Mouse (Mus musculus): ENCODE measurements around the gene Hoxc8.

Hoxc8 gene

DNA sequence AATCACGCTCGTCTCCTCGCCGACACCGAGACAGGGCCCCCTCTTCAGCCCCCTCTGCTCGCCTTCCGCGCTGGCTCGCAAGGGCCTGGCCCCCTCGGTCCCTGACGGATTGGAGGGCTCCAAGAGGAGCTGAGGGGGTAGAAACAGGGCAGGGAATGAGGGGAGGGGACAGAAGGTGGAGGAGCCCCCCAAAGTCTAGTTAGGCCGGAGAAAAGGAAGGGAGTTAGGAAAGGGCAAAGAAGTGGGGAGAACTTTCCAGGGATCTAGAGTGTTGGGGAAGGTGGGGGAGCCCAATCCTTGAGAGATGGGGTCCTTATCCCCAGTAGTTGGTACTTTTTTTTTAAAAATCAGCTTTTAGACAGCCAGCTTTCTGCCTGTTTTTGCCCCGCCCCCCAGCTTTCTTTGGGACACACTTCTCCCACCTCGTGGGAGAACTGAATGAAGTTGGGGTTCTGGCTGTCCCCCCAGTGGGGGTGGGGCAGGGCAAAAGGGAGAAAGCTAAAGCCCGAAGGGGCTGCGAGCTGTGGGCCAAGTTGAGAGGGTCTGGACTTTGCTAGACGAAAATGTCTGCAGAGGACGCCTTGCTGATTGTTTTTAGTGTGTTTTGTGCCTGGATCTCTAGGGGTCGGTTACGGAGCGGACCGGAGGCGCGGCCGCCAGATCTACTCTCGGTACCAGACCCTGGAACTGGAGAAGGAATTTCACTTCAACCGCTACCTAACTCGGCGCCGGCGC is 19.9 kb downstream of the Hoxc8 start:
- no peak for DNase-seq (ENCODE audit: low spot score)

DNA sequence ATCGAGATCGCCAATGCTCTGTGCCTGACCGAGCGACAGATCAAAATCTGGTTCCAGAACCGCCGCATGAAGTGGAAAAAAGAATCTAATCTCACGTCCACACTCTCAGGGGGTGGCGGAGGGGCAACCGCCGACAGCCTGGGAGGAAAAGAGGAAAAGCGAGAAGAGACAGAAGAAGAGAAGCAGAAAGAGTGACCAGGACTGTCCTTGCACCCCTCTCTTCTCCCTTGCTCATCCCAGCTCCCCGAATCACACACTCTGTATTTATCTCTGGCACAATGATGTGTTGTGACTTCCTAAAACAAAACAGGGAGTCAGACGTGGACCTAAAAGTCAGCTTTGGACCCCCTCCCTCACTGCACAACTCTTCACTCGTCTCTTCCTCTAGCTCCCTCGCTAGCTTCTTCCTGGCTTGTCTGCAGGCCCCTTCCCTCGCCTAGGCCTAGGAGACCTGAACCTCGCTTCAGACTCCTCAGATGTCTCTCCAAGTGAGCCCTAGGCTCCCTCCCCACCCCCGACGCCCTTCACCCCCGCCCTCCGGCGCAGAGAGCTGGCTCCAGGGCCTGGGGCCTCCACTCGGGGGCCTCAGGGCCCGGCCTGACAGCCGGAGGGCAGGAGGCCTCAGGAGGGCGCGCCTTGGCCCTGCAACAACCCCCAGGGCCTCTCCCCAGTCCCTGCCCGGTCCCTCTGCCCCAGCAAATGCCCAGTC is 20.6 kb downstream of the Hoxc8 start:
- DNase-seq (ENCODE audit: low spot score): no peak

DNA sequence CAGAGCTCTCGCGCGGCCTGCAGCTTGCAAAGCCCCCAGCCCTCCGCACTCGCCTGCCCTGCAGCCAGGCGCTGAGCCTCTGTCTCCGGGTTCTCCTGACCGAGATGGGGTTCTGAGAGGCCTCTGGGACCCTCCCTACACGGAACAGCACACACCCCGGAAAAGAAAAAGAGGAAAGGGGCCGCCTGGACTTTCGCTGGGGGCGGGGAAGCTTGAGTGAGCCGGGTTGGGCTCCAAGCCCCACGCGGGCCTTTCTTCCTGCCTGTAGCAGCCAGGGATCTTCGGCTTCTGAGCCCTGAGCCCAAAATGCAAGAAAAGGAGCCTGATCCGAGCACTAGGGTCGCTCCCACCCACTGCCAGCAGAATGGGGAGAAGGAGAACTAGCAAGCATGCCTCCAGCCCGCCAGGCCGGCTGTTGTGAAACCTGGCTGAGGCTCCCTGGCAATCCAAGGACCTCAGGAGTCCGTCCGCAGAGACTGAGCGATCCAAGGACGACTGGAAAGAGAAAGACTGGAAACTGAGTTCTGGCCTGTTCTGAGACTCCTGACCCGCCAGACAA is 21.6 kb downstream of the Hoxc8 start:
- no peak for DNase-seq (ENCODE audit: low spot score)

DNA sequence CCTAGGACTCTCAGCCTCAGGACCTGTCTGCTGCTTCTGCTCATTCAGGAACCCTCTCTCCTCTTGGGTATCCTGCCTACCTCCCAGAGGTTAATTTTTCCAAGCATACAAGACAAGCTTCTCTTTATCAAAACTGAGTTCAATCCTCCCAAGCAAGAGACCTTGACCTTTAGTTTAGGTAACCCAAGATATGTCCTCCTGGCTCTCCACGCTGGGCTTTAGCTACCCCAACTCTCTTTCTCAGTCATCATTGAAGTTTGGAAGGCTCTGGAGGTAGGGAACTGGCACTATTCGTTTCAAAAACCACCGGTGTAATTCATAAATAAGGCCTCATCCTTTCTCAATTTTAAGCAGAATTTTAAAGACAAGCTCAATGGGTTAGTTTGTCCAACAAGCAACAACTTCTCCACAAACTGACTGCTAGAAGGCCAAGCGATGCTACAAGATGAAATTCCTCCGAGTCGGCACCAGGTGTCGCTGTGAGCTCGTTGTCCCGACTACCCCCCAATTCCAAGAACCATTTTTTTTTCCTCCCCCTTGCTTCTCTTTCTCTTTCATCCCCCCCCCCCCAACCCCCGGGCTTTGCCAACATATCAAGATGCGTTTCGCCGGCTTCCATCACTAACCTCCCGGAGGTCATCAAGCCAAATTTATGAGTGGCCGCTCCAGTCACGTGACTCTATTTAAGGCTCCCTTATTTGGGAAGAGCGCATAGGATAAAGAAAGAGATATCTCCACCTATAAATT is 23.0 kb downstream of the Hoxc8 start:
- DNase-seq (ENCODE audit: low spot score): no peak

DNA sequence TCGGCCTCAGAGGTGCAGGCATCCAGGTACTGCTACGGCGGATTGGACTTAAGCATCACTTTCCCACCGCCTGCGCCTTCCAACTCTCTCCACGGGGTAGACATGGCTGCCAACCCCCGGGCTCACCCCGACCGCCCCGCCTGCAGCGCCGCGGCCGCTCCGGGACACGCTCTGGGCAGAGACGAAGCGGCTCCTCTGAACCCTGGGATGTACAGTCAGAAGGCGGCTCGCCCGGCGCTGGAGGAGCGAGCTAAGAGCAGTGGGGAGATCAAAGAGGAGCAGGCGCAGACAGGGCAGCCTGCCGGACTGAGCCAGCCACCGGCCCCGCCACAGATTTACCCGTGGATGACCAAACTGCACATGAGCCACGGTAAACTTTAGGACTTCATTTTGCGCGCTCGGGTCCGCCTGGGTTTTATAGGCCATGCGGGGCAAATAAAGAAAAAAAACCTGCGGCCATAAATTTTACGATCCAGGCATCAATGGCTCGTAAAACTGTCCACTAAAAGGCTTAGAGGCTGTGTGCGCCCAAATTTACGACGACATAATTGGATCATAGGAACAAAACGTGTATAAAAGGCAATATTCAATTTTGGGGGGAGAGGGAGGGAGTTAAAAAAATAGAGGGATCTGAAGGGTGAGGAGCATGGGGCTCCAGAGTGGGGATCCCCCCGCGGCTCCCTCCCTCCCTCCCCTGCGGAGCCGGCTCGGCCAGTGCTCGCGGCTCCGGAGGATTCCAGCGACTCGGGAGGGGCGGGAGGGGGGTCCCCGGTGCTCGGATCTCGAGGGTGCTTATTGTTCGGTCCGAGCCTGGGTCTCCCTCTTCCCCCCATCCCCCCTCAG is 24.0 kb downstream of the Hoxc8 start:
- no peak for DNase-seq (ENCODE audit: low spot score)

DNA sequence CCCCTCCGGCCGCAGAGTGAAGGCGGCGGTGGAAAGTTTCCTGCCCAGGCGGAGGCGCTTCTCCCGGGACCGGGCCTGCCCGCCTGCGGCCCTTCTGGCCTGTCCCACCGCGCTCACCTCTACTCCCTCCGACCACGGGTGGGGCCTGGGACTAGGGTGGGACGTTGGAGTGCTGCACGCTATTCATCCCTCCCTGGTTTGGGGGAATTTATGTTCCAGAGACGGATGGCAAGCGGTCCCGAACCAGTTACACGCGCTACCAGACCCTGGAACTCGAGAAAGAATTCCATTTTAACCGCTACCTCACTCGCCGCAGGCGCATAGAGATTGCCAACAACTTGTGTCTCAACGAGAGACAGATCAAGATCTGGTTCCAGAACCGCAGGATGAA is 24.6 kb downstream of the Hoxc8 start:
- no peak for DNase-seq (ENCODE audit: low spot score)

DNA sequence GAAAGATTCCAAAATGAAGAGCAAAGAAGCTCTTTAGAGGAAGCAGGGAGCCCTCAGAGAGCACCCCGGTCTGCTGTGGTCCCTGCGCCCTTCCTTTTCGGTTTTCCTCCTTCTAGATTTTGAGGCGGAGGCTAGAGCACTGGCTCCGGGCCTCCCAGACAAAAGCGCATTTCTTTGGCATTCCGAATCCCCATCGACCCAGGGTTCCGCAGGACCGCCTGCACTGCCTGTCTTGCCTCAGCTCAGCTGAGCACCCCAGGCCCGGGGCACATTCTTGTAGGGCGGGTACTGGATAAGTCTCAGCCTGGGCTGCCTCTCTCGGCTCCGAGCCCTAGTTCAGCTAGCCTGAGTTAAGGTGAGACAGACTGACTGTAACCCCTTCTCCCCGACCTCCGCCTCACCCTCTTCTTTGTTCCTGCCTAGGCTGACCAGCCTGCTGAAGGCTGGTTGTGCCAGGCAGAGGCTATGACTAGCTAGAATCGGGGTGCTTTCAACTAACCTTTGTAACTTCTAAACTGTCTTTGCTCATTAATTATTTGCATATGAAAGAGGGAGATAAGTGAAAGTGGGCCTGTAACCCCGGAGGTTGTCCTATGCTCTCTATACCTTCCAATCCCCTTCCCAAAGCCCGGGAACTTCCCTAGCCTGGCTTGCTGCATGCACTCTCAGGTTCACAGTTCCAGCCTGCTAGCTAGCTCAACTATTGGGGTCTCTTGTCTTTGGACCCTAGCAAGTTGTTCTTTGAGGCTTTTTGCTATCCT is 25.2 kb downstream of the Hoxc8 start:
- DNase-seq (ENCODE audit: low spot score): no peak

DNA sequence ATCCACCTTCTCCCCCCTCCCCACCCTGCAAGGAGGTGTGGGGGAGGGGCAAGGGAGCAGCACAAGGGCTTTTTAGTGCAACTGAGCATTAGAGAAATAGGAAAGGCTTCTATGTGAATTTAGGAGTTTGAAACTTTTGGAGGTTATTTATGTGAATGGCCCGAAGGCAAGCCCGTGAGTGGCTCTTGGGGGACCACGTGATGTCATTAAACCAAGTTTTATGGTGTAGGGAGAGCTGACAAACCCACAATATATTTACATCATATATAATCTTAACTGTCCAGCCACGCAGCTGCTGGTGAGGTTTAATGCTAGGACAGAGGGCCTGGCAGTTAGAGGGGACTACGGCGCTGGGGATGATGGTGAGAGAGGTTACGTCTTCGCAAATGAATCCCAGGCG is 28.2 kb downstream of the Hoxc8 start, which contains the start of gene Hoxc4:
Hoxc4 (plus strand) TSS at position 299 of the 400 bp plus-strand sequence.
- DNase-seq (ENCODE audit: low spot score): no peak

DNA sequence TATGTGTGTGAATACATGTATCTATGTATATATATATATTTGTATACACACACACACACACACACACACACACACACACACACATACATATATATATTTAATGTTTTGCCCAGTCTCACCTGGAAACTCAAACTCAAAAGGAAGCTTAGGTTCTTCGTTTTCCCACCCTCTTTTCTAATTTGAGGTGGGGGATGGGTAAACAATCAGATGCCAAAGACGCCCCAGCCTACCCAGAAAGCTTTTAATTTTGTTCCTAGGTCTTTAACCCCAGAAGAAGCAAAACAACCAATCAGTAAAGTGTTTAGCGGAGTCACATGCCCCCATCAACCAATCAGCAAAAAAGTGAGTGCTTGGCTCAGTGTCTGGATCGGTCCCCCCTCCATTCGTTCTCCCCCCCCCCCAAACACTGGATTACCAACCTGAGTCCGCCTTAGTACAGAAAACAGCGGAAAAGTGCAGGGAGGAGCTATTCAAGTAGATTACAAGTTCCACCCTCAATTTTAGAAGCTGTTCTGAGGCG is 30.6 kb downstream of the Hoxc8 start:
- no peak for DNase-seq (ENCODE audit: low spot score)

DNA sequence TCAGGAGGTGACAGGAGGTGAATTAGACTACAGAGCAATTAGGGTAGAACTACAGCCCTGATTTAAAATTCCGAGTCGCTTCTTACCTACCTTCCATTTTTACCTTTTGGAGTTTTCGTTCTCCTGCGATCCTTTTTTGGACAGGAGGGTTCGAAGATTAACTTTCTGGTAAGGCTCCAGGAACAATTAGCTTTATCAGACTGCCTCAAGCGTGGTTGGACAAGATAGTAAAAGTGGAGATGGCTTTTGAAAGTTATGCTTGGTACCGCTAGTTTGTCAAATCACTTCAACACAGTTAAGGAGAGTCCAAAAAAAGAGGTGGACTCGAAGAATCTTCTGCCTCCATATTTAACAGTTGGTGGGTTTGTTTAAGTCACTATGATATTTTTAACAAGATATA is 31.1 kb downstream of the Hoxc8 start:
- DNase-seq (ENCODE audit: low spot score): no peak

DNA sequence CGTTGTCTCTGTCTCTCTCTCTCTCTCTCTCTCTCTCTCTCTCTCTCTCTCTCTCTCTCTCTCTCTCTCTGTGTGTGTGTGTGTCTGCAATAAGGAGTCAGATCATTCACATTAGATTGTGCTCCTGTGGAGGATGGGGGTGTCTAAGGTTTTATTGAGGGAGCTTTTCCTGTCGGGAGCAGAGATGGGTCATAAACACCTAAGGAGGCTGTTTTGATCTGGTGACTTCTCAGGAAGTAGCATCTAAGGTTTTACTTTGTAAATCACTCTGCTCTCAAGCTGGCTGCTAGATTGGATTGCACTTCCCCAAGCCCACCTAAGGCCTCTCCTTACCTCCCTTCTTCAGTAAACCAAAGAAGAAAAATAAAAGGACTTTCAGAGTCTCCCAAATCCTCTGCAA is 33.7 kb downstream of the Hoxc8 start:
- no peak for DNase-seq (ENCODE audit: low spot score)

DNA sequence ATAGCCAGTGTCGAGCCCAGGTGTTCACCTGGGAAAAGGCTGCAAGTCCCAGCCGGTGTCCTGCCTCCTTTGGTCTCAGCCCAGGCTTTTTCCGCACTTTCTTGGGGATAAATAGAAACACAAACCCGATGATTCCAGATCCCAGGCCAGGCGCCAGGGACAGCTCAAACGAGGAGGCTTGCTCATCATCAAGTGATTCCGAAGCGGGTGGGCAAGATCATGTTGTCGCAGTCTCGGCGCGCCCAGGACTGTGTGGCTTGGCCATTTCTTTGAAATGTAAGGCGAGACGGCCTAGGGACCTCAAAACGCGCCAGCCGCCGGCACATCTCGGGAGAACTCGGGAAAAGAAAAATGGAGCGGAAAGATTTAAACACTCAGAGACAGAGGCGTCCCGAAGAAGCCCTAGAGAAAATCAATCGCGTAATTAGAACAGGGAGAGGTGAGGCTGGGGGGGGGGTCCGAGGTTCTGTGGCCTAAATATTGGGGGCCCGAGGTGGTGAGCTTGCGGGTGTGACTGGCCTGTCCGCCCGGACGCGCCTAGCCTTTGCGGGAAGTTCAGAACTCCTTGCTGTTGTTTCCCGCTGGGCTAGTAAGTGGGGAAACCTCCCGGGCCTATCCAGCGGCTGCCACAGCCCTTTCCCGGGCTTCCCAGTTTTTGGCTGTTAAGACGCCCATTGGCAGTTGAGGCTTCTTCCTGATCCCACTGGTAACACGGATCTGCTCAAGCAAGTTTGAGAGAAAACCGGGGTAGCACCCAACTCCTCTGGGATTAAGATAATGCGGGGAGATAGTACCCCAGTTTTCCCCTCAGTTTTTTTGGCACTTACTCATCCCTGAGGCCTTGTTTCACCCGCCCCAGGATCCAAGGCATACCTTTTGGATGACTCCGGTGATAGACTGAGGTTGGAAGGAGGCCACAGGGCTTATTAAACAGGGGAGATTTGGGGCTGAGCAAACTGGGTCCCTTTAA is 37.1 kb downstream of the Hoxc8 start:
- no peak for DNase-seq (ENCODE audit: low spot score)

DNA sequence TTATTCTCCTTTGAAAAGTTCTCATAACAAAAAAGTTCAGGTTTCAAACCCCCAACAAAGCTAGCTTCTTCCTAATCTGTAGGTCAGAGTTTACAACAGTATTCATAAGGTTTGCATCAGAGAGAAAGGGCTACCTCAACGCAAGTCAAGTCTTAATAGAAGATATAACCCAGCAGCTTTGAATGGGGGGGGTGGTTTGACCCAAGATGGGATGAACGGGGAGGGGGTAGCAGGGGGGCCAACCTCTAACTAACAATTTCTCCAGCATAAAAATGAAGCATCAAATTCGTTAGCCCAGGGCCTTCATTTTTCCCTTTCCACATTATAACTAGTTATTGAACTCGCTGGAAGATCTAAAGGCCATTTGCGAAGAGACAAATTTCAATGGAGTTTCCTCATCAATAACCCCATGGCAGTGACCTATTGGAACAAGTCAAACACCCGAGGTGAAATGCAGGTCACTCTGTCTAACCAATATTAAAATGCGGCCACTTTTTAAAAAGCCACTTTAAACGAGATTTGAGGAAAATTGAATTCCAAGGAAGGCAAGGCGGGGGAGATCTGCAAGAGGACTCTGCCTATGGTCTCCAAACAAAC is 38.6 kb downstream of the Hoxc8 start:
- DNase-seq (ENCODE audit: low spot score): no peak

DNA sequence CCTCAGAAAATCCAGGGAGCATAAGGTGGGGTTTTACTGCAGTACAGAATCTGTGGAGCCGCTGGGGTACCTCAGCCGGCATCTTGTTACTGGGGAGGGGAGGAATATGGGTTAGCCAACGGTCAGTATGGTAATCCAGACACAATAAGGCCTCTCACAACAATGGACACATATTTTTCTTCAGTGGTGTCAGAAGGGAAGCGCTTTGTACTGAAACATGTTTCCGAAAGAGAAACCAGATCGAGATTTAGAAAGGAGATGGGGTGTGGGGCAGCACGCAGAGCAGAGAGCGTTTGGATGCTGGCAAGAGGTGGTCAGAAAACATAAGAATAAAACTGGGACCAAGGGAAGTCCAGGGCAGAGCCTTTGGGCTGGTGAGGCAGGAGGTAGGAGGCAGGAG is 39.7 kb downstream of the Hoxc8 start:
- DNase-seq (ENCODE audit: low spot score): no peak

DNA sequence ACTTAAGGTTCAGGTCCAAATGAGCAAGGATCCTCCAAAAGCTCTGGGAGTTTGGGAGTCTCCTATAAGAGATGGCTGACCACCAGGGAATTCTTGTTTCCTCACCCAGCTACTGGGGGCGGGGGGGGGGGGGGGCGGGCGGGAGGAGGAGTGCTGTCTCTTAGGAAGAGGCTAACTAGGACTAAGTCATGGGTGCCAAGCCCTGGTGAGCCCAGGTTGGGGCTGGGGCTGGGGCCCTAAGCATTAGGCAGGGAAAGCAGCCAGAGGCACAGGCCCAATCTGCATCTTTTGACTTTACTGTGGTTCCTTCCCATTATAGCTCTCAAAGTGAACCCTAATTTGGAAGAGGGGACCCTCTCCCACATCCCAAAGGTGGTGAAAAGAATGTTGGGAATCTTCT is 41.8 kb downstream of the Hoxc8 start:
- no peak for DNase-seq (ENCODE audit: low spot score)

DNA sequence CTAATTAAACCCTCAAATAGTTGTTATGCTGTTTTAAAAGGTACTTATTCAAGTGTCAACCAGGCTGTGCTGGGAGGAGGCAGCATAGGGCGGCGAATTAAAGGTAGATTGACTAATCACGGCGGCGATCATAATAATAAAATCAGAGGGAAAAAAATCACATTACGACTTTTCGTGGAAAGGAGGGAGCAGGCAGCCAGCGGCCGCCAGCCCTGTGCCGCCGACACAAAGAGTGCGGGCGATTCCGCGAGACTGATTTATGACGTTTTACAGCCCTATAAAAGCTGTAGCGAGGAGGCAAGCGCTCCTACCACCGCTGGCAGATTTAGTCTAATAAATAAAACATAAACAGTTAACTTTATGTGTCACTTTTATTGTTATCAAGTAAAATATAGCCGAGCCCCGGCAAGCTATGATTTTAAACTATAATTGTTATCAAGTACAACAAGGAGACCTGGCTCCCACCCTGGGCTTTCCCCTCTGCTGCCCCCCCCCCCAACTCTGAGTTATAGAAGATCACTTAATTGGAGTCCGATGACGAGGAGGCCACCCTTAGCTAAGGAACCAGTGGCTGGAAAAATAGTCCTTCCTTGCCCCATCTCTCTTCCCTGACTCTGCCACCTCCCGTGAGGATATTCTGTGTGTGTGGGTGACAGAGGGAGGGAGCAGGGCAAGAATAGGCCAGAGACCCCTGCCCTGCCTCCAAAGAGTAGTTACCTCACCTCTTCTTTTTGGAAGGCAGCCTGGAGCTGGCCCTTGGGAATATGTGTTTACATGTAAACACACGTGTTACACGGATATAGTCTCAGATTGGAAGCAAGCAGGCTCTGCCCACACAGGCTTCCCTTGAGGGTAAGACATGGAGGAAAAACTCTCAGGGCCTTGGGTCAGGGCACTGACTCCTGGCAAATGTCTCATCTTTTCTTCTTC is 42.5 kb downstream of the Hoxc8 start:
- no peak for DNase-seq (ENCODE audit: low spot score)

DNA sequence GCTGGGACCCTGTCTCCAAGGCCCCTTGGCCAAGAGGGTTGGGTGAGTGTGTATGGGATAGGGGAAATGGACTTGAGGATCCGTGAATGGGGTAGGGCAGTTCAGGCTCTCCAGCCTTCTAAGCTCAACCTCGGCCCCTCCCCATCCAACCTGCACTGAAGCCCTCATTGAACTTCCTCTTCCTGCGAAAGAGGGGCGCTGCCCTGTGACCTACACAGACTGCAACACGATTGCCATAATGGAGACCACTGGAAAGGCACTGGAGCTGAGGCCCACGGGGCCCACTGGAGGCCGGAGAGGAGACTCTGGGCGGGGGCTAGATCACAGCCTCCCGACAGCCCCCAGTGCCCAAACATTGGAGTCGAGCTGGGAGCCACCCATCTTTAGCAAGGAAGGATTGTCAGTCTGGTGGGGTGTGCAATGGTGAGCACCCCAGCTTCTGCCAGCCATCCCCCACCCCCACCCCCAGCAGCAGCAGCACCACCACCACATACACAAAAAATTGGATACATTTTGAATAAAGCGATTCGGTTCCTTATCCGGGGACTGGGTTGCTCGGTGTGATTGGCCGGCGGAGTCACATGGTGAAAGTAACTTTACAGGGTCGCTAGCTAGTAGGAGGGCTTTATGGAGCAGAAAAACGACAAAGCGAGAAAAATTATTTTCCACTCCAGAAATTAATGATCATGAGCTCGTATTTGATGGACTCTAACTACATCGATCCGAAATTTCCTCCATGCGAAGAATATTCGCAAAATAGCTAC is 43.8 kb downstream of the Hoxc8 start:
- DNase-seq (ENCODE audit: low spot score): no peak

All from layer of hippocampus, adult 9-10 months (tissue).